Mouse (Mus musculus) bone marrow, adult 2 months (tissue): ENCODE results near the gene Wdtc1.

ENCODE experiments used
- CTCF ChIP-seq: fragments of 200-500 bp; IDR thresholded peaks from 2 replicates; pipeline ENCODE4 v1.5.1; 2011; ENCODE audit warnings: low read length, control low read depth; ENCODE audit not compliant: control insufficient read depth, insufficient read depth
- POLR2A ChIP-seq: fragments of 200-500 bp; IDR thresholded peaks from 2 replicates; pipeline ENCODE4 v1.6.1; 2011; ENCODE audit warnings: low read depth, mild to moderate bottlenecking, control low read depth, low read length, borderline replicate concordance; ENCODE audit not compliant: control insufficient read depth

DNA sequence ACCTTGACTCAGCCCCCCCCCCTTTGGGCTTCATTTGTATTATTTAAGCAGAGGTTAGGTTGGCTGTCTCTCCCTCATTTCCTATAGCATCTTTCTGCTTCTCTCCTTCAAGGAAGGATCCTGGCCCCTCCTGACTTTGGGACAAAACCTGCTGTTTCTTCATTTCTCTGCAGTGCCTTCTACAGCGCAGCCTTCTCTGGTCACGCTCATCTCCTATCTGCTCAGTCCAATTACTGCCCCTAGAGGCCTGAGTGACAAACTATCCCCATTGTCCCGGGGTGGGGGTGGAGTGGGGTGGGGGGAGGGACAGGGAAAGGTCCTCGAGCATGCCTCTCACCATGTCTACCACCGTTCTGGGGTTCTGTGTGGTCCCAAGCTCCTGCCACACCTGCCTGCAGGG is 44.0 kb upstream of the Wdtc1 start:
- no peak for TF ChIP-seq CTCF
- TF ChIP-seq POLR2A: no peak
